ENCODE assay signal across 1 mouse cellular context in the genomic region with DNA sequence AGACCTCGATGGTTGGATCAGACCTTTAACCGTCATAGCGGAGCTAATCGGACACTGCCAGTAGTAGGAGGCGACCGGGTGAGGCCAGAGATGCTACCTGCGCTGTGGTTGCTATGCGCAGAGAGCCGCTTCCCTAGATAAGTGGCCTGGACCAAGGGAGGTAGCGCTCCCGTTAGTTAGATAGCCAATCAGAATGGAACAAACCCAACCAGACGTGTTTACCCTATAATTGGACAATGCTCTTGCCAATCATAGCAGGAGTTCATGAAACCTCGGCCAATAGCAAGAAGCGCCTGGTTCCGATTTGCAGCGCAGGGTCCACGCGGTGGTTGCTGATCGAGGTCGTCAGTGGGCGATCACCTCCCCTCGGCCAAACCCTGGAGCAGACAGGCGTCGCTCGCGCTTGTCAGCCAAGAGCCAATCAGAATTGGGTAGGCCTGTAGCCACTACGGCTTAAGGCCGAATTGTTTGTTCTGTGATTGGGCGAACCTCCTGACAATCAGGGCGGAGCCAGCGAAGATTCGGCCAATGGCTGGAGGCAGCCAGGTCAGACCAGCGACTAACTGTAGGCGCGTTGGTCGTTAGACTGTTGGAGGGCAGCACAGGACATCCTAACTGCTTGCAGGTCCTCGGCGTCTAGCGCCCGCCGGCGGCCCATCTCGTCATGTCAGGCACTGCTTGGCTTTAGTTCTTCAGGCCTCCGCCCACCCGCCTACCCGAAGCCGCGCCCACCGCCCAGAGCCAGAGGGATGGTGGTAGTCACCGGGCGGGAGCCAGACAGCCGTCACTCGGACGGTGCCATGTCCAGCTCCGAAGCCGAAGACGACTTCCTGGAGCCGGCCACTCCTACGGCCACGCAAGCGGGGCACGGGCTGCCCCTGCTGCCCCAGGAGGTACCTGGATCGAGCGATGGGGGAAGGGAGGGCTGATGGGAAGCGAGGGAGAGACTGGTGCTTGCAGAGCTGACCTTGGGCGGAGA.
TF ChIP-seq lines count a peak whose summit lies in the region.

A gene (plus strand): TSS at position 528 of the 979 bp plus-strand sequence.

TF ChIP-seq in CH12.LX, 34 proteins besides CTCF, POLR2A, EP300 and RAD21 (continued from another document):
- TF ChIP-seq UBTF (IDR thresholded peaks at IDR 0.05; ENCODE audit: low read depth, low read length) (no peak), GABPA (IDR thresholded peaks at IDR 0.05; ENCODE audit: insufficient replicate concordance, low read depth, low read length) (no peak), MYC (IDR thresholded peaks at IDR 0.05; ENCODE audit: low read depth, low read length) (peak; percentile 35; the same call in 1 of the 2 replicates), ZC3H11A (IDR thresholded peaks at IDR 0.05; ENCODE audit: low read depth, low read length) (no peak), TCF12 (IDR thresholded peaks at IDR 0.05; ENCODE audit: low read depth, low read length) (peak; percentile 28; the same call in 1 of the 2 replicates), MAZ (IDR thresholded peaks at IDR 0.05; ENCODE audit: low read depth, low read length) (0 out of 2 replicates have a peak, but pooled peaks have one; percentile 19), IRF4 (IDR thresholded peaks at IDR 0.05; ENCODE audit: low read depth, low read length) (peak; percentile 22; the same call in 1 of the 2 replicates), JUN (IDR thresholded peaks at IDR 0.05; ENCODE audit: insufficient read depth, low read depth, low read length) (no peak), MXI1 (IDR thresholded peaks at IDR 0.05; ENCODE audit: low read depth, low read length) (peak; percentile 36; the same call in 1 of the 2 replicates), TBP (conservative IDR thresholded peaks at IDR 0.05; ENCODE audit: low read depth, low read length) (peak; percentile 51; the same call in 1 of the 2 replicates), ZMIZ1 (IDR thresholded peaks at IDR 0.05; ENCODE audit: low read depth, low read length) (peak; percentile 51; the same call in 1 of the 2 replicates), SIN3A (IDR thresholded peaks at IDR 0.05; ENCODE audit: low read length) (peak; percentile 44), NRF1 (IDR thresholded peaks at IDR 0.05; ENCODE audit: low read depth, low read length) (peak; percentile 46)
